Mouse (Mus musculus) heart, embryonic 12.5 days (tissue): ENCODE results near the gene Ppif. TPM values are rescaled to one million over a fixed set of nuclear protein-coding genes. Genes with fewer than 3 reads are reported as not detected.

Experiments used
- polyA plus RNA-seq: library from polyadenylated mRNA; unstranded; fragments of >200 nt; fragmentation: Nextera tagmentation; extraction: Ambion mirVana; gene quantifications from 2 replicates; pipeline ENCODE4 v1.2.1, GENCODE M21; 2016

Gene Ppif
- polyA plus RNA-seq, 1 experiment from 2014 or later: 104 TPM

Other genes with a start within 250 kb of the Ppif start
- 34.2 and 41.4 TPM in 2 replicates for gene Zmiz1, start 235.0 kb upstream of the Ppif start, polyA plus RNA-seq
- gene Zcchc24, start 74.9 kb downstream of the Ppif start, polyA plus RNA-seq: 30.4 and 31.9 TPM in 2 replicates
- gene Anxa11, start 148.0 kb downstream of the Ppif start, polyA plus RNA-seq: 23.5 and 24.1 TPM in 2 replicates
- gene Plac9a, start 208.9 kb downstream of the Ppif start, polyA plus RNA-seq: not detected in 2 replicates
- 0.81 and 2.2 TPM in 2 replicates for gene Tmem254a, start 233.5 kb downstream of the Ppif start, polyA plus RNA-seq
- gene Cphx1, start 244.2 kb downstream of the Ppif start, polyA plus RNA-seq: not detected in 2 replicates